Mouse (Mus musculus) embryo, embryonic 9.5 days (tissue): ENCODE results near the gene Gm3233.
"Not testable (repeated sequence)": the region's sequence is repeated elsewhere in the genome, so short reads cannot be mapped to it uniquely, and the experiment has no call there.

Experiments
- DNase-seq: peaks from one replicate; pipeline ENCODE4 v3.0.0-alpha.2; 2017; ENCODE audit errors: extremely low spot score

Gm3233 gene

DNA sequence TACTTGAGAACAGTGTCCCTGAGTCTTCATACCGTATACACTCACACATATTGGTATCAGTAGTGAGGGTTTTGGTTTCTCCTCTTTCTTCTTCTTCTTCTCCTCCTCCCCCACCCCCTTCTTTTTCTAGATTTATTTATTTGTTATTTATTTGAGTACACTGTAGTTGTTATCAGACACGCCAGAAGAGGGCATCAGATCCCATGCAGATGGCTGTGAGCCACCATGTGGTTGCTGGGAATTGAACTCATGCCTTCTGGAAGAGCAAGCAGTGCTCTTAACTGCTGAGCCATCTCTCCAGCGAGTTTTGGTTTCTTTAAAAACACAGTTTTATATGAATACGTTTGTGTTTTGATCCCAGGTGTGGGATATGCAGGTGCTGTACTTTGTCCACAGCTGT, 31.2 kb downstream of the Gm3233 start:
- DNase-seq = no peak

DNA sequence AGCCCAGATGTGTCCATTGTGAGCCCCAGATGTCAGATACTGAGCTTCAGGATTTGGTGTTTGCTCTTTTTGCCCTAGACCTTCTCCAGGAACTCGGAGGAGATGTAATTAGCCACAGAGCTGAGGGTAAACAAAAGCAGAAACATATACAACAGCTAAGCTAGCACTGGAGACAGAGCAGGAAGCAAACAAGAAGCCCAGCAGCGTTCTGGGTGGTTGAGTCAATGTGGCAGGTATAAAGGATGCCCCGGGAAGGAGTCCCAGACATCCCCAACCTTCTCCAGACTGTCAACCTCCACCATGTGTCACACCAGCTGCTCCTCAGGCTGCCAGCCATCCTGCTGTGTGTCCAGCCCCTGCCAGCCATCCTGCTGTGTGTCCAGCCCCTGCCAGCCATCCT, 33.3 kb downstream of the Gm3233 start, which contains the start of gene Gm10100:
Gm10100 (plus strand) TSS at position 301 of the 400 bp plus-strand sequence.
- no peak for DNase-seq

DNA sequence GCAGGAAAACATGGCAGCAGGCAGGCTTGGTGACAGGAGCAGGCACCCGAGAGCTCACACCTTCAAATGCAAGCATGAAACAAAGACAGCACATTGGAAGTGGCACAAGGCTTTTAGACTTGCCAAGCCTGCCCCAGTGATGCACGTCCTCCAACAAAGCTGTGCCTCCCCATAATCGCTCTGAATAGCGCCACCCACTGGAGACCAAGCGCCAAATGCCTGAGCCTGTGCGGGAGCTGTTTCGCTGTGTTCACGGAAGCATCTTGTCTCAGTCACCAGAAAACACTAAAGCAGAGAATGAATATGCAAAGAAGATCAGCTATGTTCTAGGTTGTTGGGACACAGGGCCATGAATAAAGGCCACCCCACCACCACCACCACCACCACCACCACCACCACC, 34.6 kb downstream of the Gm3233 start:
- DNase-seq = no peak

GRCm38 (mm10) chr10:77720299-77720698, 39.2 kb downstream of the Gm3233 start, which contains the start of gene Krtap12-1:
Gene Krtap12-1 (plus strand): TSS chr10:77720599.
- DNase-seq = not testable (repeated sequence)

DNA sequence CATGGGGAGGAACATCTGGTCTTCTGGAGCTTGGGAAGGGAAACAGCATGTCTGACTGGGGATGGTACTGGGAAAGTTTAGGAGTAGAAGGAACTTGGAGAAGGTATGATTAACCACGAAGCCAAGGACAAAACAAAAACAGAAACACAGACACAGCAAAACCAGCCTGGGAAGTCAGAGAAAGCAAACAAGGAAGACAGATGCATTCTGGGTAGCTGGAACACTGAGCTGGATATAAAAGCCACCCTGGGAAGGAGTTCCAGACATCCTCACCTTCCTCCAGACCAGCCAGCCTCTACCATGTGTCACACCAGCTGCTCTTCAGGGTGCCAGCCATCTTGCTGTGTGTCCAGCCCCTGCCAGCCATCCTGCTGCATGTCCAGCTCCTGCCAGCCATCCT, 44.0 kb downstream of the Gm3233 start, which contains the start of gene Gm10142:
Gm10142 (plus strand) TSS at position 301 of the 400 bp plus-strand sequence.
- DNase-seq = no peak

DNA sequence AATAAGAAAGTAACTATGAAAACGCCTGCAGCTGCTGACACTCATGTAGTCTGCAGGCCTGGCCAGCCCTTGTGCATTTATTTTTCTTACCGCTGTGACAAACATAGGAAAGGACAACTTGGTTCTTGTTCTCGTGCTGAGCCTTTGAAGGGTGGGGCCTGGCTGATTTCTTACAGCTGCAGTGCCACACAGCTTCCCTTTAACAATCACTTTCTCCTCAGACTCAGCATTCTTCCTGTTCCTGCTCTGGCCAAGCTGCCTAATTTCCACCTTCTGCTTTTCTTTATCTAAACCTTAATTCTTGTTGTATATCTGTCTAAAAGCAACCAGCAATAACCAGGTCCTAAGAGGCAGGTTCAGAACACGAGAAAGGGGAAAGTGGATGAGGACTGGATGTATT, 45.7 kb downstream of the Gm3233 start:
- no peak for DNase-seq

- DNase-seq = not testable (repeated sequence)
Measured at GRCm38 (mm10) chr10:77711157-77711556, 48.3 kb downstream of the Gm3233 start, which contains the start of gene Gm10024. Gene Gm10024 (plus strand): TSS chr10:77711457.

DNA sequence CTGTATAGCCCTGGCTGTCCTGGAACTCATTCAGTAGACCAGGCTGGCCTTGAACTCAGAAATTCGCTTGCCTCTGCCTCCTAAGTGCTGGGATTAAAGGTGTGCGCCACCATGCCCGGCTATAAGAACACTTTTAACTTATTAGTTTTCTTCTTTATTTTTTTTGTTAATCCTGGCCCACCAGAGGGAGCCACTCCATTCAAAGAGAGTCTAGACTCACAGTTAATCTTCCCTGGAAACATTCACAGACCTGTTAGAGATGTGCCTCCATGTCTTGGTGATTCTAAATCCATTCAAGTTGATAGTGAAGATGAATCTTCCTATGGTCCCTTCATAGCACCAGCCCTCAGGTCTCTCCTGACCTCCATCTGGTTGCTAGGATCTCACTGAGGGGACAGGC, 49.7 kb downstream of the Gm3233 start:
- DNase-seq = no peak
